Mouse (Mus musculus) cerebellum, adult 2 months (tissue): ENCODE data around the gene Prtg.

Experiments used
- CTCF ChIP-seq: fragments of 200-500 bp; IDR thresholded peaks from 2 replicates; pipeline ENCODE4 v1.5.1; 2011; ENCODE audit warnings: low read depth, mild to moderate bottlenecking, control low read depth, low read length, moderate library complexity, borderline replicate concordance; ENCODE audit not compliant: insufficient read depth
- POLR2A ChIP-seq: fragments of 200-500 bp; IDR thresholded peaks from 2 replicates; pipeline ENCODE4 v1.6.1; 2011; ENCODE audit warnings: low read length, control low read depth, borderline replicate concordance; ENCODE audit not compliant: insufficient read depth

- TF ChIP-seq CTCF (no peak), POLR2A (no peak)
Observed at GRCm38 (mm10) chr9:72791681-72792080, 15.0 kb upstream of the Prtg start.
